Mouse (Mus musculus): ENCODE data around the gene Gm10662.
"Not testable (repeated sequence)": the region's sequence is repeated elsewhere in the genome, so short reads cannot be mapped to it uniquely, and the experiment has no call there.

Gene Gm10662

GRCm38 (mm10) chr7:23144380-23144779, at the start of gene Gm10662:
TSS of gene Gm10662 (minus strand) at chr7:23144480.
- DNase-seq: not testable (repeated sequence)

DNA sequence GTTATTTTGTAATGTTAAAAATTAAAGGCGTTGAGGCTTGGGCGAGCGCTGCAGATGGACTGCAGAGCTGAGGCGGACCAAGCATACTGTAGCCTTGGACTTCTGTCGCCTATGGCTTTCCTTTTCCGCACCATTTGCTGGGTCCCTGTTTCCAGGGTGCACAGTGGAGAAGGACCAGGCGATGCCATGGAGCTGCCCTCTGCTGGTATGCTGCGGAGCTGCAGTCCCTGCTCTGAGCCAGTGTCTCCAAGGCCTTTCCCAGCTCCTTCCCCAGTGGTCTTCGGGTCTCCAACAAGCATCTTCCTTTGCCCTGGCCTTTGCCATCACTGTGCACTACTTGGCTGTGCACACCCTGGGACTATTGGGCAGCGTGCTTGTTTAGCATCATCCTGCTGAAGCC, 19.2 kb upstream of the Gm10662 start:
- not testable (repeated sequence) for DNase-seq
